Mouse (Mus musculus) granulocyte monocyte progenitor cell, adult 5-6 weeks (primary cell): ENCODE data around the gene Cox4i1. TPM values are rescaled to one million over a fixed set of nuclear protein-coding genes. Genes with fewer than 3 reads are reported as not detected.

ENCODE experiments used
- total RNA-seq, 2 experiments: library from RNA; stranded (forward) in 1 of 2; stranded (reverse) in 1 of 2; fragments of 200-712, 200-1000 nt in 1 of 2; fragments of >200 nt in 1 of 2; fragmentation: Nextera tagmentation in 1 of 2; gene quantifications; 2 replicates each; pipeline ENCODE4 v1.2.3; 2014 to 2017

Cox4i1 gene
- total RNA-seq, 2 experiments from 2014 or later = 506 to 1,083 TPM

Other genes starting within 250 kb of the Cox4i1 start
- 54.6 and 81.8 TPM in 2 replicates for gene Gins2, start 78.9 kb upstream of the Cox4i1 start, total RNA-seq (2014; fragmentation: Nextera tagmentation)
- gene Gins2, start 78.9 kb upstream of the Cox4i1 start, total RNA-seq (2017) = 42.4 and 47.6 TPM in 2 replicates
- not detected in 2 replicates for gene 1190005I06Rik, start 20.6 kb upstream of the Cox4i1 start, total RNA-seq (2014; fragmentation: Nextera tagmentation)
- 0.60 TPM in 1 of 2 replicates, not detected in the other for gene 1190005I06Rik, start 20.6 kb upstream of the Cox4i1 start, total RNA-seq (2017)
- gene Gm27021, start 143 bp upstream of the Cox4i1 start, total RNA-seq (2014; fragmentation: Nextera tagmentation) = not detected in 2 replicates
- not detected in 2 replicates for gene Gm27021, start 143 bp upstream of the Cox4i1 start, total RNA-seq (2017)
- 34.9 and 56.5 TPM in 2 replicates for gene Emc8, start 351 bp downstream of the Cox4i1 start, total RNA-seq (2014; fragmentation: Nextera tagmentation)
- 36.5 and 61.2 TPM in 2 replicates for gene Emc8, start 351 bp downstream of the Cox4i1 start, total RNA-seq (2017)
- 213 and 215 TPM in 2 replicates for gene Irf8, start 68.1 kb downstream of the Cox4i1 start, total RNA-seq (2014; fragmentation: Nextera tagmentation)
- 171 and 196 TPM in 2 replicates for gene Irf8, start 68.1 kb downstream of the Cox4i1 start, total RNA-seq (2017)